Mouse (Mus musculus): ENCODE measurements around the gene Kcnh1. TPM values are rescaled to one million over a fixed set of nuclear protein-coding genes. Genes with fewer than 3 reads are reported as not detected.

Gene Kcnh1
- polyA plus RNA-seq, 1 experiment, result not detected

GRCm38 (mm10) chr1:192288456-192288855 lies 97.9 kb downstream of the Kcnh1 start:
- Histone ChIP-seq H3K4me1 (ENCODE audit: control insufficient read depth) (no peaks in the 10 kb centered on the region), H3K27me3 (ENCODE audit: control insufficient read depth) (no peaks in the 10 kb centered on the region), H3K9me3 (ENCODE audit: control insufficient read depth, low read length) (no peaks in the 10 kb centered on the region), H3K36me3 (ENCODE audit: control insufficient read depth) (no peaks in the 10 kb centered on the region), H3K4me3 (replicated peaks) (no peak overlapping the region)
- no peak for TF ChIP-seq GATA1 (IDR thresholded peaks at IDR 0.05; ENCODE audit: low read length)
- no peak for TF ChIP-seq TAL1 (IDR thresholded peaks at IDR 0.05; ENCODE audit: low read length)

- Histone ChIP-seq H3K36me3 (ENCODE audit: control insufficient read depth) (no peaks in the 10 kb centered on the region), H3K4me3 (replicated peaks) (no peak overlapping the region), H3K4me1 (ENCODE audit: control insufficient read depth) (no peaks in the 10 kb centered on the region), H3K9me3 (ENCODE audit: control insufficient read depth, low read length) (no peaks in the 10 kb centered on the region), H3K27me3 (ENCODE audit: control insufficient read depth) (no peaks in the 10 kb centered on the region)
- no peak for TF ChIP-seq GATA1 (IDR thresholded peaks at IDR 0.05; ENCODE audit: low read length)
- no peak for TF ChIP-seq TAL1 (IDR thresholded peaks at IDR 0.05; ENCODE audit: low read length)
These were observed 100.7 kb downstream of the Kcnh1 start for GRCm38 (mm10) chr1:192291286-192291685.

GRCm38 (mm10) chr1:192293391-192293790 lies 102.8 kb downstream of the Kcnh1 start:
- H3K4me3 ChIP-seq (replicated peaks), result no peak overlapping the region
- H3K36me3 ChIP-seq (ENCODE audit: control insufficient read depth), result no peaks in the 10 kb centered on the region
- no peaks in the 10 kb centered on the region for H3K27me3 ChIP-seq (ENCODE audit: control insufficient read depth)
- no peaks in the 10 kb centered on the region for H3K9me3 ChIP-seq (ENCODE audit: control insufficient read depth, low read length)
- H3K4me1 ChIP-seq (ENCODE audit: control insufficient read depth), result no peaks in the 10 kb centered on the region
- TF ChIP-seq TAL1 (IDR thresholded peaks at IDR 0.05; ENCODE audit: low read length) (no peak), GATA1 (IDR thresholded peaks at IDR 0.05; ENCODE audit: low read length) (no peak)

GRCm38 (mm10) chr1:192293921-192294320 lies 103.3 kb downstream of the Kcnh1 start:
- no peaks in the 10 kb centered on the region for H3K9me3 ChIP-seq (ENCODE audit: control insufficient read depth, low read length)
- no peaks in the 10 kb centered on the region for H3K27me3 ChIP-seq (ENCODE audit: control insufficient read depth)
- TF ChIP-seq TAL1 (IDR thresholded peaks at IDR 0.05; ENCODE audit: low read length) (no peak), GATA1 (IDR thresholded peaks at IDR 0.05; ENCODE audit: low read length) (no peak)
- H3K36me3 ChIP-seq (ENCODE audit: control insufficient read depth), result no peaks in the 10 kb centered on the region
- H3K4me3 ChIP-seq (replicated peaks), result no peak overlapping the region
- H3K4me1 ChIP-seq (ENCODE audit: control insufficient read depth), result no peaks in the 10 kb centered on the region

GRCm38 (mm10) chr1:192295243-192295860 lies 104.8 kb downstream of the Kcnh1 start:
- H3K4me1 ChIP-seq (ENCODE audit: control insufficient read depth), result no peaks in the 10 kb centered on the region

GRCm38 (mm10) chr1:192295902-192296301 lies 105.3 kb downstream of the Kcnh1 start:
- Histone ChIP-seq H3K4me1 (ENCODE audit: control insufficient read depth) (no peaks in the 10 kb centered on the region), H3K36me3 (ENCODE audit: control insufficient read depth) (no peaks in the 10 kb centered on the region), H3K4me3 (replicated peaks) (no peak overlapping the region), H3K9me3 (ENCODE audit: control insufficient read depth, low read length) (no peaks in the 10 kb centered on the region), H3K27me3 (ENCODE audit: control insufficient read depth) (no peaks in the 10 kb centered on the region)
- TF ChIP-seq TAL1 (IDR thresholded peaks at IDR 0.05; ENCODE audit: low read length) (no peak), GATA1 (IDR thresholded peaks at IDR 0.05; ENCODE audit: low read length) (no peak)

More at GRCm38 (mm10) chr1:192295243-192295860, 104.8 kb downstream of the Kcnh1 start:
- Histone ChIP-seq H3K36me3 (ENCODE audit: control insufficient read depth) (no peaks in the 10 kb centered on the region), H3K9me3 (ENCODE audit: control insufficient read depth, low read length) (no peaks in the 10 kb centered on the region), H3K27me3 (ENCODE audit: control insufficient read depth) (no peaks in the 10 kb centered on the region), H3K4me3 (replicated peaks) (no peak overlapping the region)
- no peak for TF ChIP-seq GATA1 (IDR thresholded peaks at IDR 0.05; ENCODE audit: low read length)
- TF ChIP-seq TAL1 (IDR thresholded peaks at IDR 0.05; ENCODE audit: low read length), result no peak

GRCm38 (mm10) chr1:192297481-192298128 lies 107.0 kb downstream of the Kcnh1 start:
- Histone ChIP-seq H3K9me3 (ENCODE audit: control insufficient read depth, low read length) (no peaks in the 10 kb centered on the region), H3K4me3 (replicated peaks) (no peak overlapping the region), H3K4me1 (ENCODE audit: control insufficient read depth) (no peaks in the 10 kb centered on the region), H3K36me3 (ENCODE audit: control insufficient read depth) (no peaks in the 10 kb centered on the region), H3K27me3 (ENCODE audit: control insufficient read depth) (no peaks in the 10 kb centered on the region)
- TF ChIP-seq GATA1 (IDR thresholded peaks at IDR 0.05; ENCODE audit: low read length) (no peak), TAL1 (IDR thresholded peaks at IDR 0.05; ENCODE audit: low read length) (no peak)

- Histone ChIP-seq H3K4me1 (ENCODE audit: control insufficient read depth) (no peaks in the 10 kb centered on the region), H3K4me3 (replicated peaks) (no peak overlapping the region), H3K36me3 (ENCODE audit: control insufficient read depth) (no peaks in the 10 kb centered on the region), H3K9me3 (ENCODE audit: control insufficient read depth, low read length) (no peaks in the 10 kb centered on the region), H3K27me3 (ENCODE audit: control insufficient read depth) (no peaks in the 10 kb centered on the region)
- no peak for TF ChIP-seq GATA1 (IDR thresholded peaks at IDR 0.05; ENCODE audit: low read length)
- no peak for TF ChIP-seq TAL1 (IDR thresholded peaks at IDR 0.05; ENCODE audit: low read length)
These were observed 109.8 kb downstream of the Kcnh1 start for GRCm38 (mm10) chr1:192300417-192300816.

- TF ChIP-seq GATA1 (IDR thresholded peaks at IDR 0.05; ENCODE audit: low read length) (no peak), TAL1 (IDR thresholded peaks at IDR 0.05; ENCODE audit: low read length) (no peak)
- H3K27me3 ChIP-seq (ENCODE audit: control insufficient read depth), result no peaks in the 10 kb centered on the region
- no peak overlapping the region for H3K4me3 ChIP-seq (replicated peaks)
- H3K9me3 ChIP-seq (ENCODE audit: control insufficient read depth, low read length), result no peaks in the 10 kb centered on the region
- H3K4me1 ChIP-seq (ENCODE audit: control insufficient read depth), result no peaks in the 10 kb centered on the region
- H3K36me3 ChIP-seq (ENCODE audit: control insufficient read depth), result no peaks in the 10 kb centered on the region
These were observed 113.0 kb downstream of the Kcnh1 start for GRCm38 (mm10) chr1:192303615-192304014.
